Mouse (Mus musculus) E14TG2a.4 (cell line): ENCODE results near the gene Fam166a.

Experiments used
- H3K27me3 ChIP-seq: 2 replicates; pipeline ENCODE4 v1.6.1; 2014; ENCODE audit warnings: low read length, control low read depth; ENCODE audit not compliant: insufficient read depth
- H3K36me3 ChIP-seq: 2 replicates; pipeline ENCODE4 v1.6.1; 2014; ENCODE audit warnings: low read length, control low read depth; ENCODE audit not compliant: insufficient read depth
- H3K4me1 ChIP-seq: replicated peaks from 2 replicates; pipeline ENCODE4 v1.6.1; 2014; ENCODE audit warnings: low read depth, low read length, control low read depth
- H3K4me3 ChIP-seq: replicated peaks from 2 replicates; pipeline ENCODE4 v1.5.1; 2014; ENCODE audit warnings: mild to moderate bottlenecking, low read length
- H3K9me3 ChIP-seq: 2 replicates; pipeline ENCODE4 v1.6.1; 2014; ENCODE audit warnings: low read length, control low read depth
- CTCF ChIP-seq: conservative IDR thresholded peaks from 2 replicates; pipeline ENCODE4 v1.5.1; 2014; ENCODE audit warnings: low read length
- NANOG ChIP-seq: IDR thresholded peaks from 2 replicates; pipeline ENCODE4 v1.6.1; 2014; ENCODE audit warnings: borderline replicate concordance, low read length, mixed read lengths
- POU5F1 ChIP-seq: IDR thresholded peaks from 2 replicates; pipeline ENCODE4 v1.6.1; 2014; ENCODE audit warnings: low read length, borderline replicate concordance

Gene Fam166a

DNA sequence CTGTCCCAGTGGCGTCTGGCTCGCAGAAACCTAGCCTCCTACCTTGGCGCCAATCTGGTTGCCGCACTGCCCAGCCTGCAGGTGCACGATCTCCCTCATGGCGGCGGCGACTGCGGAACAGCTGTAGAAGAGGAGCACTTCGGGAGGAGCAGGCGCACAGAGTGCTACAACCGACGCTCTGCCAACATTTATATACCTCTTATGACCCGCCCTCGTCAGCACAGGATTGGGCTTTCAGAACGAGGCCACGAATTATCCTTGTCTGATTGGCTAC, 5.9 kb downstream of the Fam166a start, which contains the start of gene Tubb4b:
TSS of gene Tubb4b (minus strand) at position 211 of the 274 bp plus-strand sequence.
- H3K4me1 ChIP-seq: peaks cover 73% of the 10 kb centered on the region

DNA sequence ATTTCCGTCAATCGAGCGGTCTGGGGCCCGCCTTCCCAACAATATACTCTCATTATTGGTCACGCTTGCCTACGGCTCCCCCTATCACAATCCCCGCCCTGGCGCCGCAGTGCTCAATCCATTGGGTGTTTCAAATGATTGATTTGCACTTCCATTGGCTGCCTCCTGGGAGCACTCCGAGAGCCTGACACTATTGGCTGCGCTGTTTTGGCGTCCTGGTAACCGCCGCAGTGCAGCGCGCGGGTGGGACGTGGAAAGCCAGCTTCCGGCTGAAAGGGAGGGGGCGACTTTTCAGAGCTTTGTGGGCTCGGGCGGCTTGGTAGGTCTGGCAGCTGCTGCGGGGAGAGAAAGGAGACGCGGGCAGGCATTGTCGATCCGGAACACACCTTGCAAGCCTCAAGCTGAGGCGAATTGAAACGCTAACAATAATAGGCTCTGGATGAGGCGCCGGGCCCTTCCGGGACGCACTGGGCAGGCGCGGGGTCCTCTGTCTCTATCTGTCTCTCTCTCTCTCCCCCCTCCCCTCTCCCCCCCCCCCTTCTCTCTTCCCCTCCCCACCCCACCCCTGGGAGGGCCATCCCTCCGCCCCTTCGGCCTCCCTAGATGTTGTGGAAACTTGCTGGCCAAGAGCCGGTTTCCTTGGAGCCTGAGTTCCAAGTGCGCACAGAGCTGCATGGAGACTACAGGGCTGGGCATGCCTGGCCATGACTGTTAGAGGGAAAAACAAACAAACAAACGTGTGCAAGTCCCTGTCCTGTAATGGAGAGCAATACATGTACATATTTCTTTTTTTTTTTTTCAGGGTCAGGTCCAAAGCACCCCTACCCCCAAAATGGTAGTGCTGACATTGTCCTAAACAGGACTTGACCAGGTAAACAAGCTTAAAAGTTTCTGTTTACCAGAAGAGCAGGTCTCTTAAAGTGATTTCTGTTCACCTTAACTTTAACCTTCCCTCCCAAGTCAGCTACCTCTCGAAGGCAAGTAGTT, 6.5 kb downstream of the Fam166a start:
- H3K36me3 ChIP-seq: peaks cover 33% of the 10 kb centered on the region
- H3K4me3 ChIP-seq: peak overlapping the region; percentile 81
- no peaks in the 10 kb centered on the region for H3K9me3 ChIP-seq
- TF ChIP-seq NANOG (peak; percentile 62; the same call in 1 of the 2 replicates), POU5F1 (no peak), CTCF (no peak)
- H3K4me1 ChIP-seq: peaks cover 72% of the 10 kb centered on the region
- H3K27me3 ChIP-seq: no peaks in the 10 kb centered on the region

More for the DNA sequence above, 5.9 kb downstream of the Fam166a start, which contains the start of gene Tubb4b:
- peaks cover 33% of the 10 kb centered on the region for H3K36me3 ChIP-seq
- H3K9me3 ChIP-seq: no peaks in the 10 kb centered on the region
- peak within 1 kb of the TSS; percentile 99 for H3K4me3 ChIP-seq
- TF ChIP-seq NANOG: no peak
- TF ChIP-seq CTCF: no peak
- TF ChIP-seq POU5F1: no peak
- no peaks in the 10 kb centered on the region for H3K27me3 ChIP-seq

DNA sequence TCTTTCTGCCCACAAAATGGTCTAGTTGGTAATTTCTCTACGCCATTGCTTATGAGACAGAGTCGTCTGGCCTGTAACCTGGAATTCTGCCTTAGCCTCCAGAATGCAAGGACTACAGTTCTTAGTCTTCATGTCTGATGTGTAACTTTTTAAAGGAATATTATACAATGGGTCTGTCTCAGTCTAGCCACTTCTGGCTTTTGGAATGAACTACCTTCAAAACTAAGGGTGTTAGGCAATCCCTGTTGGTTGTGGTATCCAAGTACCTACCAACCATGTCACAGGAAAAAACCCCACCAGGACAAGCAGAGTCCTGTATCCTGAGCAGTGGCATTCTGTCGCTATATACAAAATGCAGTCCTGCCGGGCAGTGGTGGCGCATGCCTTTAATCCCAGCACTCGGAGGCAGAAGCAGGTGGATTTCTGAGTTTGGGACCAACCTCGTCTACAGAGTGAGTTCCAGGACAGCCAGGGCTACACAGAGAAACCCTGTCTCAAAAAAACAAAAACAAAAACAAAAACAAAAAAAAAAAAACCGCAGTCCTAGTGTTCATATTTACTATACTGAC, 7.3 kb downstream of the Fam166a start:
- H3K27me3 ChIP-seq: no peaks in the 10 kb centered on the region
- H3K4me3 ChIP-seq: peak overlapping the region; percentile 81
- peaks cover 72% of the 10 kb centered on the region for H3K4me1 ChIP-seq
- H3K36me3 ChIP-seq: peaks cover 31% of the 10 kb centered on the region
- TF ChIP-seq POU5F1 (no peak), CTCF (no peak), NANOG (no peak)
- no peaks in the 10 kb centered on the region for H3K9me3 ChIP-seq

DNA sequence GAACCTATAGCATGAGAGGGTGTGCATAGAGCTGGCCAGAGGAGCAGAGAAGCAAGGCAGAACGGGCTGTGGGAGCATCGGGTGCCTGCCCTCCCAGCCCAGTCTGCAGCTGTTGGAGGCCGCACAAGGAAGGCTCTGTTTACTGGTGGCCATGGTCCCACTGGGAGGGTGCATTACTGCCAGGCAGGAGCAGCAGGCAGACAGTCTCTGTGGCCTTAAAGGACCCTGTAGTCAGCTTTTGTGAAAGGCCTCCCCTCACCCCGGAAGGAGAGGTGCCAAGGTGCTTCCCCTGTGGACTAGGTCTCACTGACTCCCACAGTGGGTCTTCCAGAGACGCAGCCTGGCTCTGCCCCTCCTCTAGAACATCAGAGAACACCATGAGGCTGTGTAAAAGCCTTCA, 8.3 kb downstream of the Fam166a start:
- peaks cover 22% of the 10 kb centered on the region for H3K36me3 ChIP-seq
- H3K4me1 ChIP-seq: peaks cover 72% of the 10 kb centered on the region
- TF ChIP-seq CTCF (no peak), POU5F1 (no peak), NANOG (no peak)
- no peak overlapping the region for H3K4me3 ChIP-seq
- H3K27me3 ChIP-seq: no peaks in the 10 kb centered on the region
- H3K9me3 ChIP-seq: no peaks in the 10 kb centered on the region

DNA sequence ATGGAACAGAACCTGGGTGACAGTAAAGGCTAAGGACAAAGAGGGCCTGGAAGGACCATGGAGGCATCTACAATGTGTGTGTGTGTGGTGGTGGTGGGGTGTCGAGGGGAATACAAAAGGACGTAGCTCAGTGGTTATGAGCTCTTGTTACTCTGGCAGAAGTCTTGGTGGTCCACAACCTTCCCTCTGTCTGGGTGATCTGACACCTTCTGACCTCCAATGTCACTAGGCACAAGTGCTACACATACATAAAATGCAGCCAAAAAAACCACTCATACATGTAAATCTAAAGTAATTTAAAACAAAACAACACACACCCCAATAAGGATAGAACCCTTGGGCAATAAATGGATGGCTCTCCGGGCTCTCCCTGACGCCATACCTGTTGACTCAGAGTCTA, 8.9 kb downstream of the Fam166a start:
- Histone ChIP-seq H3K27me3 (no peaks in the 10 kb centered on the region), H3K36me3 (peaks cover 16% of the 10 kb centered on the region), H3K4me1 (peaks cover 73% of the 10 kb centered on the region), H3K9me3 (no peaks in the 10 kb centered on the region), H3K4me3 (0 out of 2 replicates have a peak overlapping the region, but pooled peaks have one; percentile 73)
- TF ChIP-seq POU5F1: no peak
- TF ChIP-seq CTCF: no peak
- no peak for TF ChIP-seq NANOG

DNA sequence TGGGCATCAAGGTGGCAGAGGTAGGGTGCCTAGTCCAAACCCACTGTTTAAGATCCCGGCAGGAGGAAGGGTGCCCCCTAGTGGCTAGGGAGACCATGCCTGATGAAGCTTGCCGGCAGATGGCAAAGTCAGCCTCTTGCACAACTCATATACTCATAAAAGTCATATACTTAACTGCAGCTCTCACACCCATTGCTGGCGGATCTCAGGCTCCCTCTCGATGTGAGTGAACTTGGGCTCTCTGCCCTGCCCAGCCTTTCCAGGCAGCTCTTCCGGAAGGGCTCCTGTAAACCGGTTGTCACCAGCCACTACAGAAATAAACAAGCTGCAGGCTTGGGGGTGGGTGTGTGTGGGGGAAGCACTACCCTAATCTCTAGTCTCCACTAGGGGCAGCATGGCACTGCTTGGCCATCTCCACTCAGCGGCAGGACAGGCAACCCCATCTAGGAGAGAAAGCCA, 9.9 kb downstream of the Fam166a start:
- no peaks in the 10 kb centered on the region for H3K9me3 ChIP-seq
- TF ChIP-seq NANOG (no peak), CTCF (peak; percentile 64), POU5F1 (no peak)
- peaks cover 6% of the 10 kb centered on the region for H3K36me3 ChIP-seq
- H3K27me3 ChIP-seq: peaks cover 6% of the 10 kb centered on the region
- peak overlapping the region; percentile 73 for H3K4me3 ChIP-seq
- H3K4me1 ChIP-seq: peaks cover 75% of the 10 kb centered on the region

DNA sequence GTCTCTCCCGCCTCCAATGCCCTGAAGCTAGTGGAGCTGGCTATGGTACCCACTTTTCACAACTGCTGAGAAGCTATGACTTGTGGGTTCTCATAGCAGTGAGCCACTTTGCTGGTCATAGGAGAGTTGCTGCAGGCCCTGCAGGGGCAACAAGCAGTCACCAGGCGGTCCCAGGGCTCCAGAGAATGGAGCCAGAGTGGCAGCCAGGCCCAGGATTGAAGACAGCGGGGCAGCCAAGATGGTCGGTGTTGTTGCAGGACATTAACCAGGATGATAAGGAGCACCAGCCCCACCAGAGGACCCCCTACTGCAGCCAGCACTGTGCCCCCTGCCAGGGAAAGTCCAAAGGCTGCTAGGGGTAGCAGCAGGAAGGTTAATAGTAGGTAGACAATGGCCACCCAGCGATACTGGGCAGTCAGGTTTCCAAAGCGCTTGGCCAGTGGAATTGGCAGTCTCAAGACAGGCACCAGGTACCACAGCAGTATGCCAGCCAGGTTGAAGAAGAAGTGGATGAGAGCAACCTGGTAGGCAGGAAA, 10.5 kb downstream of the Fam166a start:
- peaks cover 76% of the 10 kb centered on the region for H3K4me1 ChIP-seq
- no peaks in the 10 kb centered on the region for H3K36me3 ChIP-seq
- peaks cover 6% of the 10 kb centered on the region for H3K27me3 ChIP-seq
- no peak for TF ChIP-seq CTCF
- TF ChIP-seq POU5F1: no peak
- TF ChIP-seq NANOG: no peak
- H3K9me3 ChIP-seq: no peaks in the 10 kb centered on the region
- H3K4me3 ChIP-seq: peak overlapping the region; percentile 73

DNA sequence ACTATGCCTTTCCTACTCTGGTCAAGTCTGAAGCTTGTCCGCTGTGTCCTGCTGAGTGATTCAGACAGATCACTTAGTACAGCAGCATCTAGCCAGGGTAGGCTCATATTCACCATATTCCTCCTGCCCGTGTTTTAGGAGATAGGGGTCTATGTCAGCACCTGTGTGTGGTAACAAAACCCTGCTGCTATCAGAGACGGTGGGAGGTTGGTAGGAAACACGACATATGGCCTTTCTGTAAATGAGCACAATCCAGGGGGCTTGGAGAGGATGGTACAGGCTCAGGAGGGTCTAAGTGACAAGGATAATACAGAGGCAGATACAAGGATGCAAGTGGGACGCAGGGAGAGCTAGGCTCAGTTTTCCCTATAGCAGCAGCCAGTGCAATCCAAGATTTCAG, 11.0 kb downstream of the Fam166a start:
- TF ChIP-seq CTCF (no peak), POU5F1 (no peak), NANOG (no peak)
- no peaks in the 10 kb centered on the region for H3K36me3 ChIP-seq
- H3K27me3 ChIP-seq: peaks cover 6% of the 10 kb centered on the region
- H3K9me3 ChIP-seq: no peaks in the 10 kb centered on the region
- peaks cover 82% of the 10 kb centered on the region for H3K4me1 ChIP-seq
- no peak overlapping the region for H3K4me3 ChIP-seq

DNA sequence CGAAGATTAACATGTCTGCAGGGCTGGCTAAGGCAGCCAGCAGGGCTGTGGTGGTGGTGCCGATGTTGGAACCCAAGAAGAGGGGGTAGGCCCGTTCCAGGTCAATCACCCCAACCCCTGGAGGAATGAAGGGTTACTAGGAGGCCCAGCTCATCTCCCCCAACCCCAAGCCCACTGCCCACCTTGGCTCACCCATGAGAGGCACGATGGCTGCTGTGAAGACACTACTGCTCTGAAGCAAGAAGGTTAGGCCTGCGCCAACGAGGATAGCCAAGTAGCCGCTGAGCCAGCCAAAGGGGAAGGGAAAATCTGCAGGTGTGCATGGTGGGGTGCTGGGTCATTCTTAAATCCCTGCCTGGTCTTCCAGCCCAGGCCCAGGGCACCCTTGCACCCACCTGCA, 12.0 kb downstream of the Fam166a start:
- H3K4me3 ChIP-seq: peak overlapping the region; percentile 64
- H3K36me3 ChIP-seq: no peaks in the 10 kb centered on the region
- H3K9me3 ChIP-seq: no peaks in the 10 kb centered on the region
- H3K4me1 ChIP-seq: peaks cover 87% of the 10 kb centered on the region
- peaks cover 8% of the 10 kb centered on the region for H3K27me3 ChIP-seq
- no peak for TF ChIP-seq POU5F1
- no peak for TF ChIP-seq CTCF
- TF ChIP-seq NANOG: no peak
